Mouse (Mus musculus) midbrain, postnatal 0 days (tissue): ENCODE data around the gene D10Jhu81e. TPM values are rescaled to one million over a fixed set of nuclear protein-coding genes. Genes with fewer than 3 reads are reported as not detected.
A peak's percentile ranks its signal among the peaks of the same experiment; 100 is the strongest.

Experiments
- ATAC-seq: fragments of 200-750 bp; cut with Nextera tagmentation; 2 replicates; pipeline ENCODE4 v1.8.0; 2017; ENCODE audit warnings: moderate number of reproducible peaks, mild to moderate bottlenecking, moderate TSS enrichment, moderate library complexity; ENCODE audit not compliant: low FRiP score
- DNase-seq: peaks from one replicate; pipeline ENCODE4 v3.0.0-alpha.2; 2015; ENCODE audit warnings: low spot score
- H3K27ac ChIP-seq: fragments of 300-500 bp; sonication (generic); 2 replicates; pipeline ENCODE4 v1.5.1; 2014; ENCODE audit warnings: low read depth, mild to moderate bottlenecking, low read length, mixed read lengths
- H3K27me3 ChIP-seq: fragments of 300-500 bp; sonication (generic); 2 replicates; pipeline ENCODE4 v1.6.1; 2014; ENCODE audit warnings: low read length, control low read depth, mixed read lengths; ENCODE audit not compliant: insufficient read depth
- H3K36me3 ChIP-seq: fragments of 300-500 bp; sonication (generic); 2 replicates; pipeline ENCODE4 v1.6.1; 2014; ENCODE audit warnings: low read length, control low read depth, mixed read lengths; ENCODE audit not compliant: insufficient read depth
- H3K4me1 ChIP-seq: fragments of 300-500 bp; sonication (generic); 2 replicates; pipeline ENCODE4 v1.6.1; 2014; ENCODE audit warnings: mild to moderate bottlenecking, control low read depth, antibody characterized with exemption, low read length, mixed read lengths; ENCODE audit not compliant: insufficient read depth
- H3K4me2 ChIP-seq: fragments of 300-500 bp; sonication (generic); 2 replicates; pipeline ENCODE4 v1.6.1; 2014; ENCODE audit warnings: low read depth, mild to moderate bottlenecking, low read length, mixed read lengths; ENCODE audit not compliant: poor library complexity, severe bottlenecking
- H3K4me3 ChIP-seq: fragments of 300-500 bp; sonication (generic); 2 replicates; pipeline ENCODE4 v1.5.1; 2014; ENCODE audit warnings: low read depth, mild to moderate bottlenecking, low read length, moderate library complexity
- H3K9ac ChIP-seq: fragments of 300-500 bp; sonication (generic); replicated peaks from 2 replicates; pipeline ENCODE4 v1.6.1; 2014; ENCODE audit warnings: mild to moderate bottlenecking, low read length, moderate library complexity, mixed read lengths; ENCODE audit not compliant: poor library complexity, severe bottlenecking
- H3K9me3 ChIP-seq: fragments of 300-500 bp; sonication (generic); 2 replicates; pipeline ENCODE4 v1.6.1; 2016; ENCODE audit warnings: low read length, control low read depth
- CTCF ChIP-seq: IDR thresholded peaks from 2 replicates; pipeline ENCODE4 v1.5.1; 2016; ENCODE audit warnings: antibody characterized with exemption, mild to moderate bottlenecking
- WGBS: fragments of 180-500 bp; shearing (Covaris S2); extraction: QIAGEN DNeasy Blood & Tissue Kit; methylation state at CpG from one replicate; pipeline ENCODE4 v1.1.7; 2014; 5-methylcytosine and 5-hydroxymethylcytosine counted together
- polyA plus RNA-seq: library from polyadenylated mRNA; unstranded; fragments of >200 nt; fragmentation: Nextera tagmentation; extraction: Ambion mirVana; gene quantifications from 2 replicates; pipeline ENCODE4 v1.2.1, GENCODE M21; 2015
- total RNA-seq: library from RNA; depleted of rRNA; stranded (reverse); fragments of >200 nt; gene quantifications from 2 replicates; pipeline ENCODE4 v1.2.3, GENCODE M21; 2014

D10Jhu81e gene
- total and polyA plus RNA-seq, 2 experiments from 2014 or later: 24.1 to 119 TPM

GRCm38 (mm10) chr10:78161096-78161495 lies 8.5 kb downstream of the D10Jhu81e start:
- Histone ChIP-seq H3K27me3 (no peaks in the 10 kb centered on the region), H3K4me3 (no peak overlapping the region), H3K4me2 (no peak overlapping the region), H3K36me3 (peaks cover 34% of the 10 kb centered on the region), H3K9ac (no peak overlapping the region), H3K4me1 (0 out of 2 replicates have a peak, but pooled peaks cover 8% of the 10 kb centered on the region), H3K9me3 (no peaks in the 10 kb centered on the region), H3K27ac (no peak overlapping the region)
- DNase-seq: no peak
- TF ChIP-seq CTCF: no peak
- 89% methylated on average over 8 of the region's 8 CpGs for WGBS
- no peak for ATAC-seq

- Histone ChIP-seq H3K4me1 (0 out of 2 replicates have a peak, but pooled peaks cover 8% of the 10 kb centered on the region), H3K4me2 (no peak overlapping the region), H3K9ac (no peak overlapping the region), H3K36me3 (peaks cover 29% of the 10 kb centered on the region), H3K27ac (no peak overlapping the region), H3K4me3 (no peak overlapping the region), H3K9me3 (no peaks in the 10 kb centered on the region), H3K27me3 (no peaks in the 10 kb centered on the region)
- WGBS: 92% methylated on average over 16 of the region's 16 CpGs
- ATAC-seq (no peak), DNase-seq (no peak)
- no peak for TF ChIP-seq CTCF
Measured at GRCm38 (mm10) chr10:78160369-78161095, 9.1 kb downstream of the D10Jhu81e start.

GRCm38 (mm10) chr10:78159906-78160305 lies 9.7 kb downstream of the D10Jhu81e start:
- WGBS: 2% methylated on average over 7 of the region's 7 CpGs
- peak; percentile 71 for ATAC-seq
- Histone ChIP-seq H3K9ac (no peak overlapping the region), H3K4me3 (no peak overlapping the region), H3K9me3 (no peaks in the 10 kb centered on the region), H3K4me1 (0 out of 2 replicates have a peak, but pooled peaks cover 8% of the 10 kb centered on the region), H3K27ac (no peak overlapping the region), H3K27me3 (no peaks in the 10 kb centered on the region), H3K4me2 (peak overlapping the region; percentile 47), H3K36me3 (peaks cover 23% of the 10 kb centered on the region)
- peak; percentile 86 for DNase-seq
- peak; percentile 95 for TF ChIP-seq CTCF

GRCm38 (mm10) chr10:78159252-78159878 lies 10.2 kb downstream of the D10Jhu81e start:
- Histone ChIP-seq H3K9ac (0 out of 2 replicates have a peak overlapping the region, but pooled peaks have one; percentile 19), H3K27ac (no peak overlapping the region), H3K4me1 (0 out of 2 replicates have a peak, but pooled peaks cover 8% of the 10 kb centered on the region), H3K36me3 (peaks cover 20% of the 10 kb centered on the region), H3K27me3 (no peaks in the 10 kb centered on the region), H3K4me3 (peak overlapping the region; percentile 12; the same call in 1 of the 2 replicates), H3K4me2 (peak overlapping the region; percentile 47), H3K9me3 (no peaks in the 10 kb centered on the region)
- no peak for TF ChIP-seq CTCF
- DNase-seq (peak; percentile 43), ATAC-seq (peak; percentile 12; the same call in 1 of the 2 replicates)
- whole genome bisulfite sequencing: 13% methylated on average over 17 of the region's 17 CpGs

GRCm38 (mm10) chr10:78158041-78158440 lies 11.5 kb downstream of the D10Jhu81e start:
- no peak overlapping the region for H3K4me2 ChIP-seq
- H3K4me3 ChIP-seq: no peak overlapping the region
- no peak for ATAC-seq
- DNase-seq: no peak
- H3K9ac ChIP-seq: no peak overlapping the region
- TF ChIP-seq CTCF: no peak
- 83% methylated on average over 15 of the region's 15 CpGs for WGBS
- H3K36me3 ChIP-seq: peaks cover 13% of the 10 kb centered on the region
- no peaks in the 10 kb centered on the region for H3K9me3 ChIP-seq
- H3K27me3 ChIP-seq: no peaks in the 10 kb centered on the region
- 0 out of 2 replicates have a peak, but pooled peaks cover 8% of the 10 kb centered on the region for H3K4me1 ChIP-seq
- H3K27ac ChIP-seq: no peak overlapping the region

GRCm38 (mm10) chr10:78156926-78157325 lies 12.7 kb downstream of the D10Jhu81e start:
- Histone ChIP-seq H3K4me2 (no peak overlapping the region), H3K9ac (no peak overlapping the region), H3K27me3 (no peaks in the 10 kb centered on the region), H3K4me1 (0 out of 2 replicates have a peak, but pooled peaks cover 8% of the 10 kb centered on the region), H3K9me3 (no peaks in the 10 kb centered on the region), H3K36me3 (peaks cover 4% of the 10 kb centered on the region), H3K27ac (no peak overlapping the region), H3K4me3 (no peak overlapping the region)
- ATAC-seq (no peak), DNase-seq (no peak)
- WGBS: 84% methylated on average over 6 of the region's 6 CpGs
- no peak for TF ChIP-seq CTCF
